Mouse (Mus musculus): ENCODE measurements around the gene Nr2f2. TPM values are rescaled to one million over a fixed set of nuclear protein-coding genes. Genes with fewer than 3 reads are reported as not detected.

Nr2f2 gene
- polyA plus RNA-seq, 1 experiment = 231 TPM

- Histone ChIP-seq H3K4me1 (ENCODE audit: control insufficient read depth, insufficient read depth, low read length) (peaks cover 2% of the 10 kb centered on the region; the same call in 1 of the 2 replicates), H3K4me3 (replicated peaks; ENCODE audit: extremely low read depth, low read depth, low read length) (no peak overlapping the region)
- WGBS = 53% methylated on average over 4 of the region's 4 CpGs
- no peak for TF ChIP-seq POLR2A (IDR thresholded peaks at IDR 0.05; ENCODE audit: borderline replicate concordance, extremely low read depth, low read depth, low read length)
- TF ChIP-seq CTCF (IDR thresholded peaks at IDR 0.05; ENCODE audit: insufficient read depth, low read length) = no peak
- no peak for DNase-seq
Measured at GRCm38 (mm10) chr7:70382828-70383227, 16.3 kb upstream of the Nr2f2 start.

GRCm38 (mm10) chr7:70381409-70382244 lies 15.1 kb upstream of the Nr2f2 start:
- peaks cover 2% of the 10 kb centered on the region; the same call in 1 of the 2 replicates for H3K4me1 ChIP-seq (ENCODE audit: control insufficient read depth, insufficient read depth, low read length)
- 89% methylated on average over 14 of the region's 14 CpGs for WGBS
- no peak for TF ChIP-seq CTCF (IDR thresholded peaks at IDR 0.05; ENCODE audit: insufficient read depth, low read length)
- no peak for TF ChIP-seq POLR2A (IDR thresholded peaks at IDR 0.05; ENCODE audit: borderline replicate concordance, extremely low read depth, low read depth, low read length)
- H3K4me3 ChIP-seq (replicated peaks; ENCODE audit: extremely low read depth, low read depth, low read length) = no peak overlapping the region
- DNase-seq = no peak

- DNase-seq = no peak
- TF ChIP-seq POLR2A (IDR thresholded peaks at IDR 0.05; ENCODE audit: borderline replicate concordance, extremely low read depth, low read depth, low read length) (no peak), CTCF (IDR thresholded peaks at IDR 0.05; ENCODE audit: insufficient read depth, low read length) (no peak)
- peaks cover 2% of the 10 kb centered on the region; the same call in 1 of the 2 replicates for H3K4me1 ChIP-seq (ENCODE audit: control insufficient read depth, insufficient read depth, low read length)
- WGBS = 65% methylated on average over 3 of the region's 3 CpGs
- no peak overlapping the region for H3K4me3 ChIP-seq (replicated peaks; ENCODE audit: extremely low read depth, low read depth, low read length)
Measured at GRCm38 (mm10) chr7:70380943-70381342, 14.4 kb upstream of the Nr2f2 start.

- TF ChIP-seq CTCF (IDR thresholded peaks at IDR 0.05; ENCODE audit: insufficient read depth, low read length) = no peak
- TF ChIP-seq POLR2A (IDR thresholded peaks at IDR 0.05; ENCODE audit: borderline replicate concordance, extremely low read depth, low read depth, low read length) = no peak
- no peak overlapping the region for H3K4me3 ChIP-seq (replicated peaks; ENCODE audit: extremely low read depth, low read depth, low read length)
- WGBS = 90% methylated on average over 3 of the region's 3 CpGs
- no peak for DNase-seq
- peaks cover 2% of the 10 kb centered on the region; the same call in 1 of the 2 replicates for H3K4me1 ChIP-seq (ENCODE audit: control insufficient read depth, insufficient read depth, low read length)
Measured at GRCm38 (mm10) chr7:70380246-70380645, 13.7 kb upstream of the Nr2f2 start.

- DNase-seq = no peak
- TF ChIP-seq POLR2A (IDR thresholded peaks at IDR 0.05; ENCODE audit: borderline replicate concordance, extremely low read depth, low read depth, low read length) (no peak), CTCF (IDR thresholded peaks at IDR 0.05; ENCODE audit: insufficient read depth, low read length) (no peak)
- WGBS = 13% methylated on average over 18 of the region's 18 CpGs
- 0 out of 2 replicates have a peak, but pooled peaks cover 3% of the 10 kb centered on the region for H3K4me1 ChIP-seq (ENCODE audit: control insufficient read depth, insufficient read depth, low read length)
- no peak overlapping the region for H3K4me3 ChIP-seq (replicated peaks; ENCODE audit: extremely low read depth, low read depth, low read length)
Measured at GRCm38 (mm10) chr7:70370552-70371262, 4.2 kb upstream of the Nr2f2 start.

GRCm38 (mm10) chr7:70369731-70370551 lies 3.4 kb upstream of the Nr2f2 start:
- 4% methylated on average over 47 of the region's 47 CpGs for WGBS
- TF ChIP-seq POLR2A (IDR thresholded peaks at IDR 0.05; ENCODE audit: borderline replicate concordance, extremely low read depth, low read depth, low read length) (no peak), CTCF (IDR thresholded peaks at IDR 0.05; ENCODE audit: insufficient read depth, low read length) (no peak)
- peak overlapping the region; percentile 52 for H3K4me3 ChIP-seq (replicated peaks; ENCODE audit: extremely low read depth, low read depth, low read length)
- 0 out of 2 replicates have a peak, but pooled peaks cover 3% of the 10 kb centered on the region for H3K4me1 ChIP-seq (ENCODE audit: control insufficient read depth, insufficient read depth, low read length)
- DNase-seq = peak; percentile 46

- H3K4me1 ChIP-seq (ENCODE audit: control insufficient read depth, insufficient read depth, low read length) = 0 out of 2 replicates have a peak, but pooled peaks cover 3% of the 10 kb centered on the region
- H3K4me3 ChIP-seq (replicated peaks; ENCODE audit: extremely low read depth, low read depth, low read length) = peak overlapping the region; percentile 52
- 15% methylated on average over 37 of the region's 37 CpGs for WGBS
- TF ChIP-seq CTCF (IDR thresholded peaks at IDR 0.05; ENCODE audit: insufficient read depth, low read length) = no peak
- TF ChIP-seq POLR2A (IDR thresholded peaks at IDR 0.05; ENCODE audit: borderline replicate concordance, extremely low read depth, low read depth, low read length) = peak; percentile 32; the same call in 1 of the 2 replicates
- DNase-seq = peak; percentile 45
Measured at GRCm38 (mm10) chr7:70369061-70369730, 2.7 kb upstream of the Nr2f2 start.

GRCm38 (mm10) chr7:70368751-70369060 lies 2.2 kb upstream of the Nr2f2 start:
- 59% methylated on average over 4 of the region's 4 CpGs for WGBS
- 0 out of 2 replicates have a peak, but pooled peaks cover 3% of the 10 kb centered on the region for H3K4me1 ChIP-seq (ENCODE audit: control insufficient read depth, insufficient read depth, low read length)
- no peak for DNase-seq
- TF ChIP-seq CTCF (IDR thresholded peaks at IDR 0.05; ENCODE audit: insufficient read depth, low read length) (no peak), POLR2A (IDR thresholded peaks at IDR 0.05; ENCODE audit: borderline replicate concordance, extremely low read depth, low read depth, low read length) (no peak)
- H3K4me3 ChIP-seq (replicated peaks; ENCODE audit: extremely low read depth, low read depth, low read length) = no peak overlapping the region

All from lung, adult 2 months (tissue).